Mouse (Mus musculus) intestine, embryonic 16.5 days (tissue): Measurements from ENCODE around the gene Nat8. TPM values are rescaled to one million over a fixed set of nuclear protein-coding genes. Genes with fewer than 3 reads are reported as not detected.
"Not testable (repeated sequence)": the region's sequence is repeated elsewhere in the genome, so short reads cannot be mapped to it uniquely, and the experiment has no call there.

Source experiments
- ATAC-seq: fragments of 200-750 bp; cut with Nextera tagmentation; 2 replicates; pipeline ENCODE4 v1.8.0; 2017; ENCODE audit warnings: moderate TSS enrichment, moderate library complexity
- H3K27ac ChIP-seq: fragments of 300-500 bp; sonication (generic); 2 replicates; pipeline ENCODE4 v1.5.1; 2014; ENCODE audit warnings: mild to moderate bottlenecking, low read length
- H3K27me3 ChIP-seq: fragments of 300-500 bp; sonication (generic); replicated peaks from 2 replicates; pipeline ENCODE4 v1.6.1; 2014; ENCODE audit warnings: low read length, control low read depth, mixed read lengths; ENCODE audit not compliant: control insufficient read depth, insufficient read depth
- H3K36me3 ChIP-seq: fragments of 300-500 bp; sonication (generic); 2 replicates; pipeline ENCODE4 v1.6.1; 2014; ENCODE audit warnings: low read length, control low read depth; ENCODE audit not compliant: control insufficient read depth, insufficient read depth
- H3K4me1 ChIP-seq: fragments of 300-500 bp; sonication (generic); 2 replicates; pipeline ENCODE4 v1.6.1; 2014; ENCODE audit warnings: low read length, control low read depth, mixed read lengths; ENCODE audit not compliant: control insufficient read depth, insufficient read depth
- H3K4me2 ChIP-seq: fragments of 300-500 bp; sonication (generic); 2 replicates; pipeline ENCODE4 v1.6.1; 2014; ENCODE audit warnings: low read depth, low read length, control low read depth
- H3K4me3 ChIP-seq: fragments of 300-500 bp; sonication (generic); 2 replicates; pipeline ENCODE4 v1.5.1; 2014; ENCODE audit warnings: mild to moderate bottlenecking, low read length
- H3K9ac ChIP-seq: fragments of 300-500 bp; sonication (generic); 2 replicates; pipeline ENCODE4 v1.6.1; 2014; ENCODE audit warnings: low read depth, low read length
- H3K9me3 ChIP-seq: fragments of 300-500 bp; sonication (generic); 2 replicates; pipeline ENCODE4 v1.6.1; 2016; ENCODE audit warnings: low read length, control low read depth; ENCODE audit not compliant: control insufficient read depth
- WGBS: fragments of 180-500 bp; shearing (Covaris S2); extraction: QIAGEN DNeasy Blood & Tissue Kit; methylation state at CpG from one replicate; pipeline ENCODE4 v1.1.7; 2014; 5-methylcytosine and 5-hydroxymethylcytosine counted together
- polyA plus RNA-seq: library from polyadenylated mRNA; unstranded; fragments of >200 nt; fragmentation: Nextera tagmentation; extraction: Ambion mirVana; gene quantifications from 2 replicates; pipeline ENCODE4 v1.2.1, GENCODE M21; 2015

Gene Nat8
- polyA plus RNA-seq, result 7.3 and 12.6 TPM in 2 replicates

- Histone ChIP-seq H3K4me3 (no peak within 1 kb of the TSS), H3K27me3 (no peaks in the 10 kb centered on the region), H3K4me1 (0 out of 2 replicates have a peak, but pooled peaks cover 3% of the 10 kb centered on the region), H3K36me3 (no peaks in the 10 kb centered on the region), H3K27ac (no peak within 1 kb of the TSS), H3K9ac (no peak within 1 kb of the TSS), H3K4me2 (no peak within 1 kb of the TSS), H3K9me3 (no peaks in the 10 kb centered on the region)
- WGBS, result 56% methylated on average over 7 of the region's 7 CpGs
- peak; percentile 85 for ATAC-seq
Observed at GRCm38 (mm10) chr6:85831796-85832321, at the start of gene Nat8. Gene Nat8, minus strand, starts transcription at chr6:85832082.

GRCm38 (mm10) chr6:85869006-85869405 lies 37.1 kb upstream of the Nat8 start, which contains the start of gene Nat8f2:
Gene Nat8f2, minus strand, starts transcription at chr6:85869158.
- not testable (repeated sequence) for H3K4me2 ChIP-seq, ATAC-seq, H3K36me3 ChIP-seq, H3K27ac ChIP-seq, H3K4me1 ChIP-seq, H3K9ac ChIP-seq, H3K27me3 ChIP-seq, H3K9me3 ChIP-seq, H3K4me3 ChIP-seq
- WGBS, result 64% methylated on average over 5 of the region's 5 CpGs

- WGBS, result 78% methylated on average over 8 of the region's 8 CpGs
- no peak for ATAC-seq
Observed at GRCm38 (mm10) chr6:85867726-85868690, 36.1 kb upstream of the Nat8 start.

GRCm38 (mm10) chr6:85866995-85867394 lies 35.1 kb upstream of the Nat8 start:
- H3K36me3 ChIP-seq, H3K4me1 ChIP-seq, H3K9ac ChIP-seq, ATAC-seq, H3K27me3 ChIP-seq, H3K4me2 ChIP-seq, H3K4me3 ChIP-seq, H3K9me3 ChIP-seq, H3K27ac ChIP-seq: not testable (repeated sequence)
- WGBS, result 36% methylated on average over 1 of the region's 1 CpGs

More at GRCm38 (mm10) chr6:85867726-85868690, 36.1 kb upstream of the Nat8 start:
- Histone ChIP-seq H3K36me3 (no peaks in the 10 kb centered on the region), H3K9me3 (no peaks in the 10 kb centered on the region), H3K4me1 (no peaks in the 10 kb centered on the region), H3K4me3 (no peak overlapping the region), H3K27ac (no peak overlapping the region), H3K4me2 (no peak overlapping the region), H3K27me3 (no peaks in the 10 kb centered on the region), H3K9ac (no peak overlapping the region)

GRCm38 (mm10) chr6:85866166-85866565 lies 34.3 kb upstream of the Nat8 start:
- H3K4me3 ChIP-seq, H3K9ac ChIP-seq, H3K4me1 ChIP-seq, H3K4me2 ChIP-seq, H3K9me3 ChIP-seq, H3K27me3 ChIP-seq, H3K27ac ChIP-seq, H3K36me3 ChIP-seq, ATAC-seq: not testable (repeated sequence)
- 82% methylated on average over 3 of the region's 3 CpGs for WGBS

GRCm38 (mm10) chr6:85864900-85865639 lies 33.2 kb upstream of the Nat8 start:
- not testable (repeated sequence) for H3K4me3 ChIP-seq, H3K9me3 ChIP-seq, H3K4me1 ChIP-seq, H3K36me3 ChIP-seq, ATAC-seq, H3K27me3 ChIP-seq, H3K27ac ChIP-seq, H3K4me2 ChIP-seq, H3K9ac ChIP-seq
- 63% methylated on average over 6 of the region's 7 CpGs for WGBS

GRCm38 (mm10) chr6:85863840-85864239 lies 32.0 kb upstream of the Nat8 start:
- no peak overlapping the region for H3K9ac ChIP-seq
- no peaks in the 10 kb centered on the region for H3K4me1 ChIP-seq
- H3K27ac ChIP-seq, result no peak overlapping the region
- no peak overlapping the region for H3K4me3 ChIP-seq
- 81% methylated on average over 2 of the region's 2 CpGs for WGBS
- no peaks in the 10 kb centered on the region for H3K27me3 ChIP-seq
- H3K9me3 ChIP-seq, result no peaks in the 10 kb centered on the region
- ATAC-seq, result no peak
- H3K36me3 ChIP-seq, result no peaks in the 10 kb centered on the region
- H3K4me2 ChIP-seq, result no peak overlapping the region

GRCm38 (mm10) chr6:85863136-85863535 lies 31.3 kb upstream of the Nat8 start:
- no peak overlapping the region for H3K4me2 ChIP-seq
- H3K4me1 ChIP-seq, result no peaks in the 10 kb centered on the region
- H3K4me3 ChIP-seq, result no peak overlapping the region
- H3K9me3 ChIP-seq, result no peaks in the 10 kb centered on the region
- 88% methylated on average over 2 of the region's 2 CpGs for WGBS
- ATAC-seq, result no peak
- H3K27ac ChIP-seq, result no peak overlapping the region
- no peaks in the 10 kb centered on the region for H3K36me3 ChIP-seq
- H3K27me3 ChIP-seq, result no peaks in the 10 kb centered on the region
- H3K9ac ChIP-seq, result no peak overlapping the region

- Histone ChIP-seq H3K9ac (no peak overlapping the region), H3K4me1 (no peaks in the 10 kb centered on the region), H3K27ac (no peak overlapping the region), H3K27me3 (no peaks in the 10 kb centered on the region), H3K4me3 (no peak overlapping the region), H3K9me3 (no peaks in the 10 kb centered on the region), H3K4me2 (no peak overlapping the region), H3K36me3 (no peaks in the 10 kb centered on the region)
- ATAC-seq, result no peak
- 71% methylated on average over 3 of the region's 3 CpGs for WGBS
Observed at GRCm38 (mm10) chr6:85862565-85862964, 30.7 kb upstream of the Nat8 start.
